Mouse (Mus musculus) limb, embryonic 10.5 days (tissue): ENCODE measurements around the gene Ehmt1. TPM values are rescaled to one million over a fixed set of nuclear protein-coding genes. Genes with fewer than 3 reads are reported as not detected.

Experiments
- DNase-seq: peaks from one replicate; pipeline ENCODE4 v3.0.0-alpha.2; 2017; ENCODE audit warnings: low spot score
- H3K27ac ChIP-seq: fragments of 300-500 bp; sonication (generic); 2 replicates; pipeline ENCODE4 v1.5.1; 2016; ENCODE audit warnings: mild to moderate bottlenecking
- H3K27me3 ChIP-seq: fragments of 300-500 bp; sonication (generic); 2 replicates; pipeline ENCODE4 v1.6.1; 2016; ENCODE audit warnings: low read depth, mild to moderate bottlenecking; ENCODE audit not compliant: poor library complexity, severe bottlenecking
- H3K36me3 ChIP-seq: fragments of 300-500 bp; sonication (generic); 2 replicates; pipeline ENCODE4 v1.6.1; 2016; ENCODE audit warnings: mild to moderate bottlenecking, moderate library complexity
- H3K4me1 ChIP-seq: fragments of 300-500 bp; sonication (generic); 2 replicates; pipeline ENCODE4 v1.6.1; 2016
- H3K4me3 ChIP-seq: fragments of 300-500 bp; sonication (generic); 2 replicates; pipeline ENCODE4 v1.5.1; 2016; ENCODE audit warnings: mild to moderate bottlenecking, moderate library complexity
- H3K9me3 ChIP-seq: fragments of 300-500 bp; sonication (generic); replicated peaks from 2 replicates; pipeline ENCODE4 v1.6.1; 2016; ENCODE audit warnings: mild to moderate bottlenecking
- WGBS: fragments of 180-500 bp; shearing (Covaris S2); methylation state at CpG from one replicate; pipeline ENCODE4 v1.1.7; 2016; 5-methylcytosine and 5-hydroxymethylcytosine counted together
- polyA plus RNA-seq: library from polyadenylated mRNA; unstranded; fragments of >200 nt; fragmentation: Nextera tagmentation; extraction: Ambion mirVana; gene quantifications from 2 replicates; pipeline ENCODE4 v1.2.1, GENCODE M21; 2016

Gene Ehmt1
- polyA plus RNA-seq, 1 experiment from 2014 or later: 152 TPM

GRCm38 (mm10) chr2:24845256-24845655, 74.2 kb downstream of the Ehmt1 start:
- Histone ChIP-seq H3K4me1 (no peaks in the 10 kb centered on the region), H3K4me3 (no peak overlapping the region), H3K36me3 (peaks cover 97% of the 10 kb centered on the region), H3K27ac (no peak overlapping the region), H3K27me3 (no peaks in the 10 kb centered on the region), H3K9me3 (no peaks in the 10 kb centered on the region)
- DNase-seq: no peak
- WGBS: 98% methylated on average over 1 of the region's 1 CpGs

- WGBS: 89% methylated on average over 3 of the region's 3 CpGs
- H3K36me3 ChIP-seq: peaks cover 98% of the 10 kb centered on the region
- no peaks in the 10 kb centered on the region for H3K27me3 ChIP-seq
- no peaks in the 10 kb centered on the region for H3K4me1 ChIP-seq
- no peak for DNase-seq
- no peak overlapping the region for H3K27ac ChIP-seq
- H3K9me3 ChIP-seq: no peaks in the 10 kb centered on the region
- no peak overlapping the region for H3K4me3 ChIP-seq
Observed at GRCm38 (mm10) chr2:24830614-24831013, 88.8 kb downstream of the Ehmt1 start.

GRCm38 (mm10) chr2:24809746-24810145, 109.7 kb downstream of the Ehmt1 start:
- H3K4me1 ChIP-seq: no peaks in the 10 kb centered on the region
- no peak overlapping the region for H3K4me3 ChIP-seq
- 81% methylated on average over 3 of the region's 3 CpGs for WGBS
- DNase-seq: no peak
- H3K9me3 ChIP-seq: no peaks in the 10 kb centered on the region
- no peaks in the 10 kb centered on the region for H3K27me3 ChIP-seq
- H3K27ac ChIP-seq: no peak overlapping the region
- H3K36me3 ChIP-seq: peaks cover 97% of the 10 kb centered on the region

GRCm38 (mm10) chr2:24807691-24808090, 111.7 kb downstream of the Ehmt1 start:
- H3K27me3 ChIP-seq: no peaks in the 10 kb centered on the region
- H3K9me3 ChIP-seq: no peaks in the 10 kb centered on the region
- H3K27ac ChIP-seq: no peak overlapping the region
- no peaks in the 10 kb centered on the region for H3K4me1 ChIP-seq
- DNase-seq: no peak
- H3K4me3 ChIP-seq: no peak overlapping the region
- peaks cover 99% of the 10 kb centered on the region for H3K36me3 ChIP-seq
- 96% methylated on average over 10 of the region's 10 CpGs for WGBS

- no peak overlapping the region for H3K27ac ChIP-seq
- no peaks in the 10 kb centered on the region for H3K9me3 ChIP-seq
- H3K4me3 ChIP-seq: no peak overlapping the region
- no peak for DNase-seq
- peaks cover 99% of the 10 kb centered on the region for H3K36me3 ChIP-seq
- 95% methylated on average over 3 of the region's 3 CpGs for WGBS
- H3K4me1 ChIP-seq: no peaks in the 10 kb centered on the region
- H3K27me3 ChIP-seq: no peaks in the 10 kb centered on the region
Observed at GRCm38 (mm10) chr2:24807036-24807435, 112.4 kb downstream of the Ehmt1 start.

- 96% methylated on average over 6 of the region's 6 CpGs for WGBS
- H3K27ac ChIP-seq: no peak overlapping the region
- H3K4me3 ChIP-seq: no peak overlapping the region
- no peaks in the 10 kb centered on the region for H3K9me3 ChIP-seq
- no peaks in the 10 kb centered on the region for H3K27me3 ChIP-seq
- H3K36me3 ChIP-seq: peaks cover 99% of the 10 kb centered on the region
- DNase-seq: no peak
- H3K4me1 ChIP-seq: no peaks in the 10 kb centered on the region
Observed at GRCm38 (mm10) chr2:24806143-24806542, 113.3 kb downstream of the Ehmt1 start.

- no peak overlapping the region for H3K27ac ChIP-seq
- H3K36me3 ChIP-seq: peaks cover 99% of the 10 kb centered on the region
- DNase-seq: no peak
- H3K4me1 ChIP-seq: no peaks in the 10 kb centered on the region
- no peaks in the 10 kb centered on the region for H3K27me3 ChIP-seq
- no peaks in the 10 kb centered on the region for H3K9me3 ChIP-seq
- H3K4me3 ChIP-seq: no peak overlapping the region
- WGBS: 92% methylated on average over 4 of the region's 4 CpGs
Observed at GRCm38 (mm10) chr2:24805621-24806020, 113.8 kb downstream of the Ehmt1 start.

- Histone ChIP-seq H3K9me3 (no peaks in the 10 kb centered on the region), H3K36me3 (peaks cover 99% of the 10 kb centered on the region), H3K27ac (no peak overlapping the region), H3K4me1 (no peaks in the 10 kb centered on the region), H3K4me3 (no peak overlapping the region), H3K27me3 (no peaks in the 10 kb centered on the region)
- WGBS: 90% methylated on average over 5 of the region's 5 CpGs
- no peak for DNase-seq
Observed at GRCm38 (mm10) chr2:24796833-24797457, 122.5 kb downstream of the Ehmt1 start.

GRCm38 (mm10) chr2:24787250-24787649, 132.2 kb downstream of the Ehmt1 start:
- WGBS: 87% methylated on average over 4 of the region's 4 CpGs
- Histone ChIP-seq H3K27me3 (no peaks in the 10 kb centered on the region), H3K27ac (no peak overlapping the region), H3K4me1 (no peaks in the 10 kb centered on the region), H3K4me3 (no peak overlapping the region), H3K36me3 (peaks cover 30% of the 10 kb centered on the region), H3K9me3 (no peaks in the 10 kb centered on the region)
- DNase-seq: no peak

- Histone ChIP-seq H3K4me3 (no peak overlapping the region), H3K4me1 (peaks cover 14% of the 10 kb centered on the region), H3K36me3 (no peaks in the 10 kb centered on the region), H3K27ac (no peak overlapping the region), H3K27me3 (no peaks in the 10 kb centered on the region), H3K9me3 (no peaks in the 10 kb centered on the region)
- no peak for DNase-seq
- 53% methylated on average over 4 of the region's 4 CpGs for WGBS
Observed at GRCm38 (mm10) chr2:24781253-24781652, 138.2 kb downstream of the Ehmt1 start.

- Histone ChIP-seq H3K27ac (no peak overlapping the region), H3K4me3 (no peak overlapping the region), H3K36me3 (no peaks in the 10 kb centered on the region), H3K4me1 (peaks cover 15% of the 10 kb centered on the region), H3K27me3 (no peaks in the 10 kb centered on the region), H3K9me3 (no peaks in the 10 kb centered on the region)
- no peak for DNase-seq
- WGBS: 21% methylated on average over 3 of the region's 5 CpGs
Observed at GRCm38 (mm10) chr2:24776831-24777230, 142.6 kb downstream of the Ehmt1 start.

GRCm38 (mm10) chr2:24775951-24776587, 143.3 kb downstream of the Ehmt1 start:
- Histone ChIP-seq H3K4me3 (no peak overlapping the region), H3K27me3 (no peaks in the 10 kb centered on the region), H3K4me1 (peaks cover 15% of the 10 kb centered on the region), H3K27ac (no peak overlapping the region), H3K36me3 (no peaks in the 10 kb centered on the region), H3K9me3 (no peaks in the 10 kb centered on the region)
- WGBS: 82% methylated on average over 11 of the region's 11 CpGs
- DNase-seq: no peak

GRCm38 (mm10) chr2:24774832-24775231, 144.6 kb downstream of the Ehmt1 start:
- Histone ChIP-seq H3K4me3 (no peak overlapping the region), H3K36me3 (no peaks in the 10 kb centered on the region), H3K9me3 (no peaks in the 10 kb centered on the region), H3K4me1 (peaks cover 15% of the 10 kb centered on the region), H3K27ac (no peak overlapping the region), H3K27me3 (no peaks in the 10 kb centered on the region)
- no peak for DNase-seq
- WGBS: 61% methylated on average over 7 of the region's 7 CpGs
